8 mouse cellular contexts compared by ENCODE assay signal in the genomic region with DNA sequence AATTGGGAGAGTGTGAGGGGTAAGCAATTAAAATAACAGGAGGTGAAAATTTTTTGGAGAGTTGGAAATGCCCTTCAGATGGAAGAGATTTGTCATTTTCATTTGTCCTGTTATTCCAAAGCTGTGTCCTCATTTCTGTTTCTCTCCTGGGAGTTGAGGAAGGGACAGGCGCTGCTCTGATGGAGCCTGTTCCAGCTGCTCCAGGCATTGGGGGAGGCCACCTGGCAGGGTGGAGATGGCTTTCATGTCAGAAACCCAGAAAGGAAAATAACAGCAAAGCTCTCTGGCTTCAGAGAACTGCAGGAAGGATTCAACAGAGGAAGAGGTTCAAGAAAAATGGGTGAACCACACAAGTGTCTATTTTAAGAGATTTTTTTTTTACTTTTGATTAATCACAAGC.
"Had no signal": no experiment of that assay in that cellular context is flagged by ENCODE, and none has a peak within 500 bp of the region (broad histone marks: within the 10 kb centered on the region; RNA-seq: fewer than 3 reads in every experiment).

No protein-coding gene starts in this region.

- DNase-seq: lung, adult 18-20 months; lung, embryonic 14.5 days; lung, postnatal 14 days; lung, postnatal 36 days; right cerebral cortex, postnatal 14 days; thymus, adult 2 months; thymus, postnatal 25 days; thymus, postnatal 4 days had no signal
